Mouse (Mus musculus): ENCODE data around the gene Pgs1. TPM values are rescaled to one million over a fixed set of nuclear protein-coding genes. Genes with fewer than 3 reads are reported as not detected.

The Pgs1 gene
- polyA plus RNA-seq, 1 experiment from 2014 or later = 47.4 TPM

DNA sequence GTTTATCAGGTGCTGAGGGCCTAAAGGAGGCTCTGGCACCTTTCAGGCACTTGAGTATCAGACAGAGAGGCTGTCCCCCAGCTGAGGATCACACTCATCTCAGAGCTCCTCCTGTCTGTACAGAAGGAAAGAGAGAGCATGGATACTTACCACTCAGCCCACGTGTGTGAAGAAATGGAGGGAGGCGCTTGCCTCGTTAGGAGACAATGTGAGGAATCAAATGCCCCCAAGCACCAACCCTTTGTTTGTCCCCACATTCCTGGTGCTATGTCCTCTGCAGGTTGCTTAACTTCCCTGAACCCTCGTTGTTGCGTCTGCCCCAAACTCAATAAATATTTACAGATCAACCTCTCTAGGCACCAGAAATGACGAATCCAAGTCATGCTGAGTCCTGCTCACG, 21.0 kb upstream of the Pgs1 start:
- Histone ChIP-seq H3K4me1 (replicated peaks) (peaks cover 78% of the 10 kb centered on the region), H3K27ac (no peak overlapping the region), H3K4me3 (no peak overlapping the region), H3K4me2 (peak overlapping the region; percentile 96; the same call in 1 of the 2 replicates), H3K9me3 (no peaks in the 10 kb centered on the region), H3K27me3 (peaks cover 53% of the 10 kb centered on the region), H3K36me3 (no peaks in the 10 kb centered on the region), H3K9ac (0 out of 2 replicates have a peak overlapping the region, but pooled peaks have one; percentile 20)
- ATAC-seq (ENCODE audit: low FRiP score) = no peak
- 23% methylated on average over 7 of the region's 7 CpGs for WGBS

DNA sequence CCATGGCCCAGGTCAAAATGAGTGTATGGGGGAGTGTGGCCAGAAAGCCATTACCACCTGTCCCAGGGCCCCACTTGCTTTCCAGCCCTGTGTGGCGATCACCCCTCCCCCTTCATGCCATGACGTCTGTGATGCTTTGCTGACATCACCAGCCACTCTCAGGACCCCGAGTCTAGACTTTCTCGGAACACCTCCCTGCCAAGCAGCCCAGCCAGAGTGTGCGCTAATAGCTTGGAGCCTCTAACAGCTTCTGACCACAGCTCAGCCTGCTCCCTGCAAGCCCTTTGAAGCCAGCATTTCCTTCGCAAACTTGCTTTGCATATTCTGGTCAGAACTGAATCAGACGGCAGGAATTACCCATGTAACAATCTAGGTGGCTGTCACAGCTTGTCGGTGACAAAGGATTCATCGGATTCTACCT, 20.5 kb upstream of the Pgs1 start:
- H3K27me3 ChIP-seq = peaks cover 56% of the 10 kb centered on the region
- peaks cover 78% of the 10 kb centered on the region for H3K4me1 ChIP-seq (replicated peaks)
- no peaks in the 10 kb centered on the region for H3K9me3 ChIP-seq
- H3K27ac ChIP-seq = no peak overlapping the region
- WGBS = 15% methylated on average over 9 of the region's 9 CpGs
- no peaks in the 10 kb centered on the region for H3K36me3 ChIP-seq
- peak overlapping the region; percentile 96 for H3K4me2 ChIP-seq
- ATAC-seq (ENCODE audit: low FRiP score) = no peak
- 0 out of 2 replicates have a peak overlapping the region, but pooled peaks have one; percentile 20 for H3K9ac ChIP-seq
- H3K4me3 ChIP-seq = no peak overlapping the region

GRCm38 (mm10) chr11:117966506-117967100, 19.5 kb upstream of the Pgs1 start:
- Histone ChIP-seq H3K36me3 (no peaks in the 10 kb centered on the region), H3K9ac (0 out of 2 replicates have a peak overlapping the region, but pooled peaks have one; percentile 24), H3K27me3 (peaks cover 54% of the 10 kb centered on the region), H3K4me3 (peak overlapping the region; percentile 67), H3K27ac (no peak overlapping the region), H3K4me1 (replicated peaks) (peaks cover 78% of the 10 kb centered on the region), H3K4me2 (peak overlapping the region; percentile 96), H3K9me3 (no peaks in the 10 kb centered on the region)
- ATAC-seq (ENCODE audit: low FRiP score) = no peak
- WGBS = 40% methylated on average over 7 of the region's 7 CpGs

DNA sequence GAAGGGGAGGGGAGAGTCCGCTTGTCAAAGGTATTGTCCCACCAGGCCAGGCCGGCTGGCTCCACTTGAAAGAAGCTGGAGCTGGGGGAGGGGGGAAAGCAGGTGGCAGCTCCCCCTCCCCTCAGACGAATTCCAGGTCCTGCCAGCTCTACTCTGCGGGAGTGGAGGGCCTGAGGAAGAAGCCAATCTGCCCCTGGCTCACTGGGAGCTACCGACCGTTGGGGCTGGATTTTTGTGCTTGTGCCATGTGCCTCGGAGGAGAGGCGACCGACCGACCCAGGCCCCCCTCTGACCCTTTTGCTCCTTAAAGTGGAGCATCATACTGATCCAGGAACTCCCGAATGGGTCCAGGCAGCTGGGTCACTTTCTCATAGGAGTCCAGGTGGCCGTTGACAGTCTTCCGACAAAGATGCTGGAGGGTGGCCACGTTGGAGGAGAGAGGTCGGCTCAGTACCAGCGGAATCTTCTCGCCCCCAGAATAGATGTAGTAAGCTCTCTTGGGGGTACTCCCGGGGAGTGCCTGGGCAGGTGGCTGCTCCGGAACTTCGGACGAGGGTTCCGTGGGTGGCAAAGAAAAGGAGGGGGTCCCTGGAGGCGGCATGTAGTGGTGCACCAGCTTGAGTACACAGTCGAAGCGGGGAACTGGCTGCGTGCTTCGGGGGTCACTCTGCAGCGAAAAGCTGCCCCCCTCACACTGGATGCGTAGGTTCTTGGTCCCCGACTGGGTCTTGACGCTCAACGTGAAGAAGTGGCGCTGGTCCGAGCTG, 18.7 kb upstream of the Pgs1 start:
- ATAC-seq (ENCODE audit: low FRiP score) = no peak
- peak overlapping the region; percentile 18; the same call in 1 of the 2 replicates for H3K27ac ChIP-seq
- peak overlapping the region; percentile 85 for H3K9ac ChIP-seq
- no peaks in the 10 kb centered on the region for H3K36me3 ChIP-seq
- 3% methylated on average over 34 of the region's 34 CpGs for WGBS
- H3K9me3 ChIP-seq = no peaks in the 10 kb centered on the region
- peak overlapping the region; percentile 67 for H3K4me3 ChIP-seq
- peaks cover 53% of the 10 kb centered on the region for H3K27me3 ChIP-seq
- H3K4me2 ChIP-seq = peak overlapping the region; percentile 96
- peaks cover 72% of the 10 kb centered on the region for H3K4me1 ChIP-seq (replicated peaks)

- peak overlapping the region; percentile 88 for H3K27ac ChIP-seq
These were observed 17.9 kb upstream of the Pgs1 start for GRCm38 (mm10) chr11:117968016-117968671.

DNA sequence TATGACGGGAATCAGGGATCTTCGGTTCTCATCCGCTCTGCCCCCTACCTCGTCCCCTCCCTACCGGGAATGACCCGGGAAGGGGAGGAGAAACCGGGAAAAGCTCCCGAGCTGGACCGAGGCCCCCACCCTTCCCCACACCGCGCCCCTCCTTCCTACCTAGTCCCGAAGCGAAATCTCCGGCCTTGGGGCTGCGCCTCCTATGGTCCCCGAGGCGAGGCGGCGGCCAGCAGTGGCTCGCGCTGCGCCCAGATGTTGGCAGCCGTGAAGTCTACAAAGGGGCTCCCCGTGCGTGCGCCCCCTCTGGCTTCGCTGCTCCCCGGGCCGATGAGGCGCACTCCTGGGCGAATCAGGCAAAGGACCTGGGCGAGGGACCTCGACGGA, 17.4 kb upstream of the Pgs1 start:
- H3K36me3 ChIP-seq = no peaks in the 10 kb centered on the region
- ATAC-seq (ENCODE audit: low FRiP score) = peak; percentile 53; the same call in 1 of the 2 replicates
- no peaks in the 10 kb centered on the region for H3K9me3 ChIP-seq
- under 1% methylated on average over 34 of the region's 34 CpGs for WGBS
- H3K27ac ChIP-seq = peak overlapping the region; percentile 88
- H3K27me3 ChIP-seq = peaks cover 51% of the 10 kb centered on the region
- peak overlapping the region; percentile 96 for H3K4me2 ChIP-seq
- H3K4me1 ChIP-seq (replicated peaks) = peaks cover 59% of the 10 kb centered on the region
- H3K4me3 ChIP-seq = peak overlapping the region; percentile 67
- peak overlapping the region; percentile 85 for H3K9ac ChIP-seq

More at GRCm38 (mm10) chr11:117968016-117968671, 17.9 kb upstream of the Pgs1 start:
- Histone ChIP-seq H3K4me1 (replicated peaks) (peaks cover 65% of the 10 kb centered on the region), H3K36me3 (no peaks in the 10 kb centered on the region), H3K4me3 (peak overlapping the region; percentile 67), H3K9me3 (no peaks in the 10 kb centered on the region), H3K27me3 (peaks cover 51% of the 10 kb centered on the region), H3K4me2 (peak overlapping the region; percentile 96), H3K9ac (peak overlapping the region; percentile 85)
- 0 out of 2 replicates have a peak, but pooled peaks have one; percentile 3 for ATAC-seq (ENCODE audit: low FRiP score)
- 0% methylated on average over 64 of the region's 64 CpGs for WGBS

DNA sequence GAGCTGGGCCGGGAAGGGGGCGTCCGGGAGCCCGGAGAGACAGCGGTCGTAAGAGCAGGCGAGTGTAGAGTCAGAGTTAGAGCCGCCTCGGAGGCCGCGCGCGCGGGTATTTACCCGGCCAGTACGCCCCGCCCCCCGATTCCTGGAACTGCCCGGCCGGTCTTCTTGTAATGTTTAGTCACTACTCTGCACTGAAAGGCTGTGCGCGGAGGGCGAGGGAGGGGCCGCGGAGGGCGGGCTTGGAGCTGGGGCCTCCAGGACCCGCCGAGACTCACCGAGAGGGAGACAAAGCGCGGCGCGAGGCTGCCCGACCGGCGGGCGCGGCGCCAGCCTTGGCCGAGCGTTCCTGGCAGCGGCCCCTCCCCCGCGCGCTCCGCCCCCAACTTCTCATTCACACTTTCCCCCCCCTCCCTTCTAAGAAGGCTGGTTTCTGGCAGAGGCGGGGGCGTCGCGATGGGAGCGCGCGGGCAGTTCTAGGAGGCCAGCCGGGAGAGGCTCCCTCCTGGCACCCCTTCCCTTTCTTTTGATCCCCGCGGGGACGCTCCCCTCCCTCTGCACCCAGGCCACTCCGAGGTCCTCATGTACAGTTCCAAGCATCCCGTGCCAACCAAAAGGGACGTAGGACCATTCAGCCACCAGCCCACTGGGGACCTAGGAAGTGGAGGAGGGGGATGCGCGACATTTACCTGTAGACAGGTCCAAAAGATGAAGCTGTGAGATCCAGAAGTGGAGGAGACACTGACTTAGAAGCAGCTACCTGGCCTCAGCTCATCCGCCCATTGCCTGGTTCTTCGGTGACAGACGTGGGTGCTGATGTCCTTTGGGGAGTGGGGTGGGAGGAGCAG, 16.8 kb upstream of the Pgs1 start:
- H3K36me3 ChIP-seq = no peaks in the 10 kb centered on the region
- WGBS = under 1% methylated on average over 51 of the region's 65 CpGs
- peak overlapping the region; percentile 67 for H3K4me3 ChIP-seq
- H3K9ac ChIP-seq = peak overlapping the region; percentile 85
- H3K4me2 ChIP-seq = peak overlapping the region; percentile 96
- peaks cover 50% of the 10 kb centered on the region for H3K27me3 ChIP-seq
- H3K27ac ChIP-seq = peak overlapping the region; percentile 88
- peaks cover 59% of the 10 kb centered on the region for H3K4me1 ChIP-seq (replicated peaks)
- ATAC-seq (ENCODE audit: low FRiP score) = peak; percentile 88
- H3K9me3 ChIP-seq = no peaks in the 10 kb centered on the region

DNA sequence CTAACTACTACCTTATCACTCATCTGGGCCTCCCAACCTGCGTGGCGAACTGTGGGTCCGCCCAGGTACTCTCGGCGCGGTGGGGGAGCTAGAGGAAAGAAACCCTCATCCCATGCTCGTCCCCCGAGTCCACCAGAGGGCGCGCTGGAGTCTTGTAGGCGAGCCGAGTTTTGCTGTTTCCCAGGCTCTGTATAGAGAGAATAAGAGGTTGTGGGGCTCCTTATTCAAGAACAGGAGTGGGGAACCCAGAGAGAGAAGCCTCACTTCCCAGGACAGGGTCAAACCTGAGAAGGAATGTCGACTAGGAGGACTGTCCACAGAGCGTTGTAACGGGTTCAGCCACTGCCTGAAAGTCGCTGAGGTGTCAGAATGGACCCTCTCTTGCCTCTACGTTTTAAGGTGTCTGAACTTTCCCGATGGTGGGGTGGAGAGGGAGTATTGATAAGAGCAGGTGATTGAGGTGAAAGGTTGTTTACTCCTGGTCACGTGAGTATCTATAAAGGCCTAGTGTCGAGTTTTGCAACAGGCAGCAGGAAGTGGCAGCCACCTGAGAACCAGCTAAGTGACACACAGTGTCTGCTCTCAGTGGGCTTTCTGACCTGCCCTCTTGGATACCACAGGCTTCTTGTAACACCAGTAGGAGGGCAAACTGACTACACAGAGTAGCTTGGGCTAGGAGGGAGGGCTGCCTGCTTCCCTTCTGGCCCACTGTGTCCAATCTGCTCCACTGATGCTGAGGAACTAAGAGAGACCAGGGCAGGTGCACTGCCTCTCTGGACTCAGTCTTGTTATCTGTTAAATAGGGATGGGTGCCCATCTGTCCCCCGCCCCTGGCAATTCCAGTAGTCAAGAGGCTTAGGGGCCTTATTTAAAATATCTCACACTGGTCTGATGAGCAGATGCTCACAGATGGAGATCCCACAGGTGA, 15.9 kb upstream of the Pgs1 start, which contains the start of gene Socs3:
Gene Socs3, minus strand, starts transcription at position 103 of the 928 bp plus-strand sequence.
- H3K9me3 ChIP-seq = no peaks in the 10 kb centered on the region
- peaks cover 46% of the 10 kb centered on the region for H3K27me3 ChIP-seq
- peak within 1 kb of the TSS; percentile 67 for H3K4me3 ChIP-seq
- peaks cover 59% of the 10 kb centered on the region for H3K4me1 ChIP-seq (replicated peaks)
- no peaks in the 10 kb centered on the region for H3K36me3 ChIP-seq
- H3K9ac ChIP-seq = peak within 1 kb of the TSS; percentile 85
- H3K4me2 ChIP-seq = peak within 1 kb of the TSS; percentile 96
- 15% methylated on average over 21 of the region's 21 CpGs for WGBS
- peak; percentile 29; the same call in 1 of the 2 replicates for ATAC-seq (ENCODE audit: low FRiP score)
- peak within 1 kb of the TSS; percentile 88 for H3K27ac ChIP-seq

DNA sequence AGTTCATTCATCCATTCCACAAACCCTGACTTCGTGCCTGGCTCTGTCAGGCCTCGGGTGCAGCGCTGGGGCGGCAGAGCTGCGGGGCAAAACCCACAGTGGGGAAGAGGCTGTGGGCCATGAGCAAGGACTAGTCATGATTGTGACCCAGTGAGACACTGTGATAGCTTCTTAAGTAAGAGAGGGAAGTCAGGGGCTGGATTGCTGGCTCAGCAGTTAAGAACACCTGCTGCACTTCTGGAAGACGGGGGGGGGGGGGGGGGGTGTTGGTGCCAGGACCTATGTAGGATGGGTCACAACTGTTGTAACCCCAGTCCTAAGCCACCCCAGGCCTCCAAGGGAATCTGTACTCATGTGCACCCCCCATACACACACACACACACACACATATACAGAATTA, 15.0 kb upstream of the Pgs1 start:
- peaks cover 59% of the 10 kb centered on the region for H3K4me1 ChIP-seq (replicated peaks)
- 62% methylated on average over 6 of the region's 6 CpGs for WGBS

DNA sequence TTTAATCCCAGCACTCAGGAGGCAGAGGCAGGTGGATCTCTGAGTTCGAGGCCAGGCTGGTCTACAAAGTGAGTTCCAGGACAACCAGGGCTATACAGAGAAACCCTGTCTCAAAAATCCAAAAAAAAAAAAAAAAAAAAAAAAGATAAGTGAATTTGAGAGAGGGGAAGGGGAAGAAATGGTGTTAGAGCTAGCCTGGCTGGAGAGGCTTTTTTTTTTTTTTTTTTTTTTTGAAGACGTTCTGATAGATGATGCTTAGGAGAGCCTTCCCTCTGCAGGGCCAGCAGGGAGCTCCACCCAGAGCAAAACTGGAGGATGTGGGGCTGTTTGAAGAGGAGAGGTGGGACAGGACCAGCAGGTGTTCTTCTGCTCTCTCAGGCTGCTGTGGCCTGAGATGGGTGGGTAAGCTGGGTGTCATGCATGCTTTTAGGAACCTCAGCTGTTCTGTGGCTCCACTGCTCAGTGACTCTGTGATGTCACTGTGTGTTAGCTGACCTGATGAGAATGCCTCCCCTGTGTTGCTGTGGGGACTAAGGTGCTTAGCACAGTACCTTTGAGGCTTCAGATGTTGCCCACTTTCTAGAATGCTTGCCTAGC, 14.3 kb upstream of the Pgs1 start:
- H3K4me3 ChIP-seq = no peak overlapping the region
- H3K4me1 ChIP-seq (replicated peaks) = peaks cover 58% of the 10 kb centered on the region
- H3K36me3 ChIP-seq = no peaks in the 10 kb centered on the region
- no peak overlapping the region for H3K27ac ChIP-seq
- H3K9ac ChIP-seq = no peak overlapping the region
- no peaks in the 10 kb centered on the region for H3K9me3 ChIP-seq
- H3K27me3 ChIP-seq = peaks cover 33% of the 10 kb centered on the region
- no peak overlapping the region for H3K4me2 ChIP-seq
- no peak for ATAC-seq (ENCODE audit: low FRiP score)
- 69% methylated on average over 2 of the region's 2 CpGs for WGBS

More for the DNA sequence above, 15.0 kb upstream of the Pgs1 start:
- ATAC-seq (ENCODE audit: low FRiP score) = no peak
- Histone ChIP-seq H3K9ac (no peak overlapping the region), H3K4me2 (no peak overlapping the region), H3K27me3 (peaks cover 40% of the 10 kb centered on the region), H3K9me3 (no peaks in the 10 kb centered on the region), H3K36me3 (no peaks in the 10 kb centered on the region), H3K4me3 (no peak overlapping the region), H3K27ac (no peak overlapping the region)
